Mouse (Mus musculus) left cerebral cortex, adult 11 months (tissue): Measurements from ENCODE around the gene Brd9.
"Not testable (repeated sequence)": the region's sequence is repeated elsewhere in the genome, so short reads cannot be mapped to it uniquely, and the experiment has no call there.

Experiments
- DNase-seq: peaks from one replicate; pipeline ENCODE4 v3.0.0; 2022; ENCODE audit warnings: low spot score

Brd9 gene

DNA sequence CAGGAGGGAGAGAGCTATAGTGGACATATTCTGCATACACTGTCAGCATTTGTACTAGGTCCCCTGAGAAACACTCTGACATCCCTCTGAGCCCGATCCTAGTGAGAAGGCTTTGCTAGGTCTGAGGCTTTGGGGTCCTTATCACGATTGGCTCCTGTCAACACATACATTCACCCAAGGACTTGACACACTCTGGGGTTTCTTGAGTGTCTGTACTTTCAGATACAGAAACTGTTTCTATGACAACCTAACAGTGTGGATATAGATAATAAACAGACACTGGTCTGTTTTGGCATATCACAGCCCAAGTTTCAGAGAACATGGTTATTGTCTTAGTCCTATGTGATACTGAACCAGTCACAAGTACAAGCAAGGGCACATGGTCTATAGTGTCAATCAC lies 53.1 kb downstream of the Brd9 start:
- no peak for DNase-seq

DNA sequence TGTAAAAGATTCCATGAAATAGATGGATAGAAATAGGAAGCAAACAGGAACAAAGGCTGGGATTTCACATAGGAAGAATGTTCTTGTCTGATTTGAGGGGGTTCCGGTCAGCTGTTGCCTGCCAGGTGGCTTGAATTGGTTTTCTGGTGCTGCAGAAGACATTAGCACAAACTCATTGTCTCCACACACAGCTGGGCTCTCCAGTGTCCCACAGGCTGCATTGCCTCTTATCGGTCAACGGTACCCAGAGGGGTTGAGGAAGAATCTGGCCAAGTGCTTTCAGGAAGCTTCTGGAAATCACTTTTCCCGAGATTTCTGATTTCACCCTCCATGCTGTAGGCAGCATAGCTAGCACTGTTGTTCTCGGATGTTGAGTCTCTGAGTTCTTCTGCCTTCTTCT lies 53.7 kb downstream of the Brd9 start:
- DNase-seq: no peak

GRCm38 (mm10) chr13:73996456-73996855 lies 58.8 kb downstream of the Brd9 start:
- DNase-seq: no peak

DNA sequence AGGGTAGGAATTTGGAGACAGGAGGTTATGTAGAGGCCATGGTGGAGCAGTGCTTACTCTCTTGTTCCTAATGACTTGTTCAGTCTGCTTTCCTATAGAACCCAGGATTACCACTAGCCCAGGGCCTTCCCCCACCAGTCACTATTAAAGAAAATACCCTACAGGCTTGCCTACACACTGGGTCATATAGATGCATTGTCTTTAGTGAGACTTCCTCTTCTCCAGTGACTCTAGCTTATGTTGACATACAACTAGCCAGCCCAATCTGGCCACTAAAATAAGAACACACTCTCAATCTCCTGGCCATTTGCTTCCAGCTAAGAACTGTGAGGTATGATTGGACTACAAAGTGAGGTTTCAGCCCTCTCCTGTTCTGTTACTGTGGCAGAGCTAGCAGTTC lies 62.9 kb downstream of the Brd9 start:
- DNase-seq: no peak

GRCm38 (mm10) chr13:74000961-74001360 lies 63.4 kb downstream of the Brd9 start:
- no peak for DNase-seq

DNA sequence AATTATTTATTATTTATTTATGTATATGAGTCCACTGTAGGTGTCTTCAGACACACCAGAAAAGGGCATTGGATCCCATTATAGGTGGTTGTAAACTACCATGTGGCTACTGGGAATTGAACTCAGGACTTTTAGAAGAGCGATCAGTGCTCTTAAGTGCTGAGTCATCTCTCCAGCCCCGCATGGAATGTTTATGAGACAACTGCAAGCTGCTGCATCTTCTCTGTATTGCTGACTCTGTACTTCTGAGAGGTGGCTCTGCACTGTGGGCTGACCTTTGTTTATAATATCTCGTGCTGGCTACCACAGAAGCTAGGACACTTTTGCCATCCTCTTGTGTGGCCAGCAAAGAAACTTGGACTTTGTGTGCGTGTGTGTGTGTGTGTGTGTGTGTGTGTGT lies 63.9 kb downstream of the Brd9 start:
- no peak for DNase-seq

DNA sequence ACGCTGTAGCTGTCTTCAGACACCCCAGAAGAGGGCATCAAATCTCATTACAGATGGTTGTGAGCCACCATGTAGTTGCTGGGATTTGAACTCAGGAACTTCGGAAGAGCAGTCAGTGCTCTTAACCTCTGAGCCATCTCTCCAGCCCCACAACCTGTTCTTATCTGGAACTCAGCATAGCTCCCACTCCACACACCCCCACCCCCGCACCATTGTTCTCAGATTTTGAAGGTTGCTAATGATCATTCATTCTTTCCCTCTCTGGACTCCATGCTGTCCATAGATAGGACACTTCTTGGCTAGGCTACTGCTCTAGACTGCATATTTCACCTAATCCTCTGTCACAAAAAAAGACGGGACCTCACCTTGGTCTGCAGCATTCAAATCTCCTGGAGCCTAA lies 69.3 kb downstream of the Brd9 start:
- DNase-seq: not testable (repeated sequence)

GRCm38 (mm10) chr13:74008216-74008615 lies 70.6 kb downstream of the Brd9 start:
- not testable (repeated sequence) for DNase-seq

GRCm38 (mm10) chr13:74008948-74009718 lies 71.5 kb downstream of the Brd9 start, which contains the start of gene Tppp:
Gene Tppp (plus strand): TSS chr13:74009407.
- DNase-seq: peak; percentile 91

DNA sequence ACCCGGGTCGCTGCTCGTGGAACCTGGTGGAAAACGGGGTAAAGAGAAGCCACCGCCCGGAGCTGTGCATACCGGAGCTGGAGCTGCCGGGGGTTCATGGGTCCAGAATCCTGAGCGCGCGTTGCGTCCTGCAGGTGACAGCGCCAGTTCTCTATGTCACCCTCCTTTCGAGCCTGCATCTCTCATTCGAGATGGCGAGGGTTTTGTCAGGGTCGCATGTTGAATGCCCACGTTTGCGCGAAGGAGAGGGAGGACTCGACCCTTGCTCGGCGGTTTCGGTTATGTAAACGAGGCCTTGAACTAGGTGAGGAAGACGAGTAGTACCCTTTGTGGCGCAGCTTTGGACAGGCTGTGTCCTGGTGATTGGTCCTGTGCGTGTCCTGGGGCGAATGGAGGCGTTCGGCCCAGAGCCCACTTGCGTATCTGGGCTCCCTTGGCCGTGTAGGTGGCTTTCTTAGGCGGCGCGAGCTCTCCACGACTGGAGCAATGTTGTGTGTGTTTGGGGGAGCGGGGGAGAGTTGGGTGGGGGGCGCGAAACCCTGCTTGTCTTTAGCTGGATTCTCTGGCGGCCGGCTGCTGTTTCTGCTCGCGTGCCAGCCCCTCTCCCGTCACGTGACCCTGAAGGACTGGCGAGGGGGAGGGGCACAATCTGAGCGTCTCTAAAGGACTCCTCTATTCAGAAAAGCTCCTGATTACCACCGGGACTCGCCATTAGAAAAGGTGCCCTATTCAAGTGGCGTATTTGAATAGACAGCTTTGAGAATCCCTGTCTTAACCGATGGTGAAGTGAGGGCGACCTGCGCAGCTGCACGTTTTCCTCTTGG lies 72.4 kb downstream of the Brd9 start:
- DNase-seq: peak; percentile 78
